Mouse (Mus musculus): ENCODE measurements around the gene Caprin2. TPM values are rescaled to one million over a fixed set of nuclear protein-coding genes. Genes with fewer than 3 reads are reported as not detected.
A peak's percentile ranks its signal among the peaks of the same experiment; 100 is the strongest.
"Not testable (repeated sequence)": the region's sequence is repeated elsewhere in the genome, so short reads cannot be mapped to it uniquely, and the experiment has no call there.

Gene Caprin2
- polyA plus RNA-seq (2014; fragmentation: Nextera tagmentation; extraction: Ambion mirVana) = 8.7 and 11.8 TPM in 2 replicates

DNA sequence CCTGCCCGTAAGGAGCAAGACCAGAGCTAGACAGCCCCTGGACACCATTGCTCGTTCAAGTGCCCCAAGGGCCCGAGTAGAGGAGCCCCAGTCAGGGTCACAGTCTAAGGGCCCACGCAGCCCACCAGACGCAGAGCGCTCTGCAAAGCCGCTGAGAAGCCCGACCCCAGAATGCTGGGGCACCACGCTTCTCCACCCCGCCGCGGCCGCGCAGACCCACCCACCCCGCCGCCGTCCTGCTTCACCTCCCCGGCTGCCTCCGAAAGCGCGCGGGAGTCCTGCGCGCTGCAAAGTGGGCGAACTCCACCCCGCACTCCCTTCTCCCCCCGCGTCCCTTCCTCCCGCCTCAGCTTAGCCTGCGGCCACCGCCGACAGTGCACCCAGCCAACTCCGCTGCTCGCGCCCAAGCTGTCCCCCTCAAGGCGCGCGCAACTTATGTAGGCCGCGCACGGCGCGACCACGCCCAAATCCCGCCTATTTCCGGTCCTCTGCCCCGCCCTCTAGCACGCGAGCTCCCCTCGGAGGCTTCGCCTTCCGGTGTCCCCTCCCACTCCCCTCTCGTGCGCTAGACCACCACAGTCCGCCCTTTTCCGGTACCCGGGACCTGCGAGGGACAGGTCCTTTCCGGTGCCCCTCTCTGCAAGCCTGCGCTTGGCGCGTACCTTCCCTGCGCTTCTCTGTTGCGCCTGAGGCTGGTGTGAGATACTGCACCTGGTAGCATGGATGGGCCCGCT is at the start of gene Caprin2:
Gene Caprin2, minus strand, starts transcription at position 465 of the 734 bp plus-strand sequence.
- Histone ChIP-seq H3K9me3 (ENCODE audit: control insufficient read depth, low read length) (no peaks in the 10 kb centered on the region), H3K4me3 (replicated peaks; ENCODE audit: low read depth, low read length) (peak within 1 kb of the TSS; percentile 67), H3K4me2 (ENCODE audit: low read length) (peak within 1 kb of the TSS; percentile 87), H3K9ac (replicated peaks; ENCODE audit: low read length) (peak within 1 kb of the TSS; percentile 64), H3K27ac (replicated peaks; ENCODE audit: low read depth, low read length) (peak within 1 kb of the TSS; percentile 88), H3K36me3 (ENCODE audit: control insufficient read depth, insufficient read depth, low read length) (no peaks in the 10 kb centered on the region), H3K4me1 (ENCODE audit: control insufficient read depth, insufficient read depth, low read length) (0 out of 2 replicates have a peak, but pooled peaks cover 6% of the 10 kb centered on the region), H3K27me3 (ENCODE audit: control insufficient read depth, insufficient read depth, low read length) (no peaks in the 10 kb centered on the region)
- WGBS = under 1% methylated on average over 64 of the region's 65 CpGs
- ATAC-seq (ENCODE audit: low FRiP score, low TSS enrichment) (peak; percentile 99), DNase-seq (peak; percentile 98)

DNA sequence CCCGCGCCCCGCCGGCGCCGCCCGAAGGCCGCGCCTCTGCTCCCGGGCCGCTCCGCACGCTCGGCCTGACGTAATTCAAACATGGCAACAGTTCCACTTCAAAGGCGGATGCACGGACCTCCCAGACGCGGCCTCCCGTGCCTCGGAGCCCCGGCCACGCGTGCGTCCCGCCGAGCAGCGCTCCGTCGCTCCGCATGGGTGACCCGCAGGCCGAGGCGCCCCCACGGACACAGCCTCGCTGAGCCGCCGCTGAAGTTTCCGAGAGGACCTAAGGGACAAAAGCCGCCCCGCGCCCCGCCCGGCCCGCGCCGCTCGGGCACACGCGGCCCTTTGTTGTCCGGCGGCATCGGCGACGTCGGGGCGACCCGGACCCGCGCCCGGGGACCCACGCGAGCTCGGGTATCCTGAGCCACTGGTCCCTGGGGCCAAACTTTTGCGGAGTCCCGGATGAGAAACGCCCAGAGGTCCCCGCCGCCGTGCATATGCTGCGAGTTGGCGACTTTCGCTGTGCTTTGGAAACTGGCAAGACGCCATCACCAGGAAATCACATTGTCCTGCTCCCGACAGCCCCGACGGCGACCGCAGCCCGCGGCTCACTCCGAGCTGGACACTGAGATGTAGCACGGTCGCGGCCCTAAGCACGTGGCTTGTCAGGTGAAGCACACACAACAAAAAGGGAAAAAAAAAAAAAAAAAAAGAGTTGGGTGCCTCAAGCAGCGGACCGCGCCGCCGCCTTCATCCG is 48.9 kb upstream of the Caprin2 start:
- ATAC-seq (ENCODE audit: low FRiP score, low TSS enrichment) (peak; percentile 66), DNase-seq (peak; percentile 76)
- H3K4me3 ChIP-seq (replicated peaks; ENCODE audit: low read depth, low read length) = peak overlapping the region; percentile 87
- peak overlapping the region; percentile 82 for H3K9ac ChIP-seq (replicated peaks; ENCODE audit: low read length)
- under 1% methylated on average over 90 of the region's 92 CpGs for WGBS
- peak overlapping the region; percentile 76 for H3K4me2 ChIP-seq (ENCODE audit: low read length)
- no peaks in the 10 kb centered on the region for H3K9me3 ChIP-seq (ENCODE audit: control insufficient read depth, low read length)
- H3K27ac ChIP-seq (replicated peaks; ENCODE audit: low read depth, low read length) = peak overlapping the region; percentile 85
- no peaks in the 10 kb centered on the region for H3K27me3 ChIP-seq (ENCODE audit: control insufficient read depth, insufficient read depth, low read length)
- no peaks in the 10 kb centered on the region for H3K36me3 ChIP-seq (ENCODE audit: control insufficient read depth, insufficient read depth, low read length)
- H3K4me1 ChIP-seq (ENCODE audit: control insufficient read depth, insufficient read depth, low read length) = peaks cover 2% of the 10 kb centered on the region; the same call in 1 of the 2 replicates

DNA sequence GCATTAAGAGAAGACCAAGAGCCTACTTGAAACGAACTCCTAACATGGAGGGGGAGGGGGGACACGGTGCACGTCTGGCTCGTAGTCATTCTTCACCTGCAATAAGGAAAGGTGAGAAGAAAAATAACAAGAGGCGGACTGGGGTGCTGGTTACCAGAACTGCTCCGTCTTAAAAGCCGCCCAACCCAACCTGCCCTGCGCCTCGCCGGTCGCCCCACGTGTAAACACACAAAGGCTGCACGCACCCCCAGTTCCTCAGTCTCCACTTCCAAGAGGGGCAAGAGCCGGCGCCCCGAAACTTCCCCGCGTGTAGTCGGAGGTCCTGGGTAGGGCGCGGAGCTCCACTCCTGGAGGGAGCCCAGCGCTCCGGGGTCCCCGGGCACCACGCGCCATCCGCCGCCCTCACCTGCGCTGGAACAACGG is 48.3 kb upstream of the Caprin2 start:
- Histone ChIP-seq H3K4me1 (ENCODE audit: control insufficient read depth, insufficient read depth, low read length) (peaks cover 2% of the 10 kb centered on the region; the same call in 1 of the 2 replicates), H3K36me3 (ENCODE audit: control insufficient read depth, insufficient read depth, low read length) (no peaks in the 10 kb centered on the region), H3K4me2 (ENCODE audit: low read length) (peak overlapping the region; percentile 76), H3K27me3 (ENCODE audit: control insufficient read depth, insufficient read depth, low read length) (no peaks in the 10 kb centered on the region), H3K27ac (replicated peaks; ENCODE audit: low read depth, low read length) (peak overlapping the region; percentile 85), H3K4me3 (replicated peaks; ENCODE audit: low read depth, low read length) (peak overlapping the region; percentile 87), H3K9ac (replicated peaks; ENCODE audit: low read length) (peak overlapping the region; percentile 82), H3K9me3 (ENCODE audit: control insufficient read depth, low read length) (no peaks in the 10 kb centered on the region)
- WGBS = under 1% methylated on average over 30 of the region's 30 CpGs
- no peak for DNase-seq
- no peak for ATAC-seq (ENCODE audit: low FRiP score, low TSS enrichment)

DNA sequence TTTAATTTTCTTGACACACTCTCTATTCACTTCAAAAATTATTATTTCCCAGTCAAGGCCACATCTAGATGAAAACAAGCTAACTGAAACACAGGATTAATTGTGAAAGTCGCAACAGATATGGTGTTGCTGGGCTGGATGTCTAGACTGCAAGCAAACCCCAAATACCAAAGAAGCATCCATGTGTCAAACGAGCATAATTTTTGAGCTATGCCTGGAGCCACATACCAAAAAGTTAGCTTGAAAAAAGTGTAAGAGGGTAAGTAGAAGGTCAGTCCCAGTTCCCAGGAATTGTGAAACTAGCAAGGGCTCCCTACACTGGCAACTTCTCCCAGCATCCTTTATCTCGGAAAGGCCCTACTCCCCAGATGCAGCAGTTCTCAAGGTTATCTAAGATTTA is 47.7 kb upstream of the Caprin2 start:
- DNase-seq (no peak), ATAC-seq (ENCODE audit: low FRiP score, low TSS enrichment) (no peak)
- Histone ChIP-seq H3K36me3 (ENCODE audit: control insufficient read depth, insufficient read depth, low read length) (no peaks in the 10 kb centered on the region), H3K27ac (replicated peaks; ENCODE audit: low read depth, low read length) (no peak overlapping the region), H3K27me3 (ENCODE audit: control insufficient read depth, insufficient read depth, low read length) (no peaks in the 10 kb centered on the region), H3K9me3 (ENCODE audit: control insufficient read depth, low read length) (no peaks in the 10 kb centered on the region), H3K4me2 (ENCODE audit: low read length) (peak overlapping the region; percentile 76), H3K4me1 (ENCODE audit: control insufficient read depth, insufficient read depth, low read length) (peaks cover 2% of the 10 kb centered on the region; the same call in 1 of the 2 replicates), H3K9ac (replicated peaks; ENCODE audit: low read length) (no peak overlapping the region), H3K4me3 (replicated peaks; ENCODE audit: low read depth, low read length) (peak overlapping the region; percentile 87)
- 9% methylated on average over 3 of the region's 3 CpGs for WGBS

DNA sequence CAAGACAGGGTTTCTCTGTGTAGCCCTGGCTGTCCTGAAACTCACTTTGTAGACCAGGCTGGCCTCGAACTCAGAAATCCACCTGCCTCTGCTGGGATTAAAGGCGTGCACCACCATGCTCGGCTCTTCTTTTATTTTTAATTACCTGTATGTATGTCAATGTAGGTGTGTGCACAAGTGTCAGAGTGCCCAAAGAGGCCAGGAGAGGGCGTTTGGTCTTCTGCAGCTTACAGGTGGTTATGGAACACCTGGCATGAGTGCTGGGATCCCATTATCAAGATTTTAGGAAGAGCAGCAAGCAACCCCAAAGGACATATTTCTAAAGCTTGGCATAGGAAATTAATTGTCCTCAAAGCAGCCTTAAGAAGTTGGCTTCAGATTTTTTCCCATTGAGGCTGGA is 46.4 kb upstream of the Caprin2 start:
- 73% methylated on average over 4 of the region's 4 CpGs for WGBS
- Histone ChIP-seq H3K4me1 (ENCODE audit: control insufficient read depth, insufficient read depth, low read length) (peaks cover 2% of the 10 kb centered on the region; the same call in 1 of the 2 replicates), H3K36me3 (ENCODE audit: control insufficient read depth, insufficient read depth, low read length) (no peaks in the 10 kb centered on the region), H3K27ac (replicated peaks; ENCODE audit: low read depth, low read length) (no peak overlapping the region), H3K9ac (replicated peaks; ENCODE audit: low read length) (no peak overlapping the region), H3K9me3 (ENCODE audit: control insufficient read depth, low read length) (no peaks in the 10 kb centered on the region), H3K4me2 (ENCODE audit: low read length) (peak overlapping the region; percentile 76; the same call in 1 of the 2 replicates), H3K27me3 (ENCODE audit: control insufficient read depth, insufficient read depth, low read length) (no peaks in the 10 kb centered on the region), H3K4me3 (replicated peaks; ENCODE audit: low read depth, low read length) (no peak overlapping the region)
- ATAC-seq (ENCODE audit: low FRiP score, low TSS enrichment) (no peak), DNase-seq (no peak)

DNA sequence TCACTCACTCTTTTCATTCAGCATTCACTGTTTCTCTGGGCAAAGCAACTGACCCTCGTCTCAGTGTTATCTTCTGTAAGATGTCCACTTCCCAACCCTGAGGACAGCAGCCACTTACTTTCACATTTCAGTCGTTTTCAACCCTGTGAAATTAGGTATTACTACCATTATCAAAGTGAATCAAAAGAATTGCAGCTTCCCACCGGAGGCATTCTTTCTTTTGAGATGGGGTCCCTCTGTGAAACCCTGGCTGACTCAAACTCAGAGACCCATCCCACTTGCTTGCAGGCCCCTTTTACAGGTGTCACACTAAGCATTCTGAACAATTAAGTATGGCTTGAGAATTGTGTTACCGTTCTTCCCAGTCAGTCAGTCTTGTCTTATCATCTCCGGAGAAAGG is 45.8 kb upstream of the Caprin2 start:
- peaks cover 2% of the 10 kb centered on the region; the same call in 1 of the 2 replicates for H3K4me1 ChIP-seq (ENCODE audit: control insufficient read depth, insufficient read depth, low read length)
- no peak overlapping the region for H3K27ac ChIP-seq (replicated peaks; ENCODE audit: low read depth, low read length)
- peak overlapping the region; percentile 25 for H3K4me2 ChIP-seq (ENCODE audit: low read length)
- no peak overlapping the region for H3K9ac ChIP-seq (replicated peaks; ENCODE audit: low read length)
- H3K4me3 ChIP-seq (replicated peaks; ENCODE audit: low read depth, low read length) = no peak overlapping the region
- H3K9me3 ChIP-seq (ENCODE audit: control insufficient read depth, low read length) = no peaks in the 10 kb centered on the region
- 37% methylated on average over 5 of the region's 5 CpGs for WGBS
- no peak for DNase-seq
- ATAC-seq (ENCODE audit: low FRiP score, low TSS enrichment) = no peak
- H3K27me3 ChIP-seq (ENCODE audit: control insufficient read depth, insufficient read depth, low read length) = no peaks in the 10 kb centered on the region
- no peaks in the 10 kb centered on the region for H3K36me3 ChIP-seq (ENCODE audit: control insufficient read depth, insufficient read depth, low read length)

DNA sequence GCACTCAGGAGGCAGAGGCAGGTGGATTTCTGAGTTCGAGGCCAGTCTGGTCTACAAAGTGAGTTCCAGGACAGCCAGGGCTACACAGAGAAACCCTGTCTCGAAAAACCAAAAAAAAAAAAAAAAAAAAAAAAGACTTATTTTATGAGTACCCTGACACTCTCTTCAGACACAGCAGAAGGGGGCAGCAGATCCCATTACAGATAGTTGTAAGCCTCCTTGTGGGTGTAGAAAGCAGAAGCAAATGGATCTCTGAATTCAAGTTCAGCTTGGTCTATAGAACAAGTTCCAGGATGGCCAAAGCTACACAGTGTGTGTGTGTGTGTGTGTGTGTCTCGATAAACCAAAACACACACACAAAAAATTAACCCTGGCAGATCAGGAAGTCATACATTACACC is 44.3 kb upstream of the Caprin2 start:
- H3K4me2 ChIP-seq (ENCODE audit: low read length); ATAC-seq (ENCODE audit: low FRiP score, low TSS enrichment); H3K36me3 ChIP-seq (ENCODE audit: control insufficient read depth, insufficient read depth, low read length); H3K4me3 ChIP-seq (replicated peaks; ENCODE audit: low read depth, low read length); H3K27ac ChIP-seq (replicated peaks; ENCODE audit: low read depth, low read length); H3K9me3 ChIP-seq (ENCODE audit: control insufficient read depth, low read length); H3K9ac ChIP-seq (replicated peaks; ENCODE audit: low read length); H3K27me3 ChIP-seq (ENCODE audit: control insufficient read depth, insufficient read depth, low read length); H3K4me1 ChIP-seq (ENCODE audit: control insufficient read depth, insufficient read depth, low read length): not testable (repeated sequence)
- DNase-seq = peak; percentile 31
- 91% methylated on average over 1 of the region's 3 CpGs for WGBS

DNA sequence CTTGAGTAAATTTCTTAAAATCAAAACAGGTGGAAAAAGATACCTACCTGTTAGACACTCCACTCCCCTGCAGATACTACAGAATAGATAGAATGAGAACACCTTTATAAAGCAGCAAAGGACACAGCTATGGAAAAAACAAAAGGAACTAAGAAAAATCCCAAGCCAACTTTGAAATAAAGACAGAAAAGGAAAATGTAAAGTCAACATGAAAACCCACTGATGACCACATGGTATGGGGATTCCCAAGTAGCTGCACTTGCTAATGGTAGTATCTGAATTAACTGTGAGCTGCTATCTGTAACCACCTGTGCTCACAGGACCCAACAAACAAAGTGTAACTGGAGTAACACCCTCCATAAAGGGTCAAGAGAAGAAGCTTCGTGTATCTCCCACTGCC is 41.7 kb upstream of the Caprin2 start:
- DNase-seq = no peak
- Histone ChIP-seq H3K9me3 (ENCODE audit: control insufficient read depth, low read length) (no peaks in the 10 kb centered on the region), H3K4me1 (ENCODE audit: control insufficient read depth, insufficient read depth, low read length) (no peaks in the 10 kb centered on the region), H3K27ac (replicated peaks; ENCODE audit: low read depth, low read length) (no peak overlapping the region), H3K4me3 (replicated peaks; ENCODE audit: low read depth, low read length) (no peak overlapping the region), H3K4me2 (ENCODE audit: low read length) (no peak overlapping the region), H3K27me3 (ENCODE audit: control insufficient read depth, insufficient read depth, low read length) (no peaks in the 10 kb centered on the region), H3K9ac (replicated peaks; ENCODE audit: low read length) (no peak overlapping the region), H3K36me3 (ENCODE audit: control insufficient read depth, insufficient read depth, low read length) (no peaks in the 10 kb centered on the region; the same call in 1 of the 2 replicates)
- no peak for ATAC-seq (ENCODE audit: low FRiP score, low TSS enrichment)
- 67% methylated on average over 1 of the region's 1 CpGs for WGBS
